Mouse (Mus musculus): Measurements from ENCODE around the gene Camk2n1.

Gene Camk2n1

GRCm38 (mm10) chr4:138464667-138465353 is 10.7 kb downstream of the Camk2n1 start:
- DNase-seq (ENCODE audit: low spot score in 2 of 2), result no peak

- no peak for DNase-seq (ENCODE audit: low spot score in 2 of 2)
Measured at GRCm38 (mm10) chr4:138465446-138465845, 11.3 kb downstream of the Camk2n1 start.

DNA sequence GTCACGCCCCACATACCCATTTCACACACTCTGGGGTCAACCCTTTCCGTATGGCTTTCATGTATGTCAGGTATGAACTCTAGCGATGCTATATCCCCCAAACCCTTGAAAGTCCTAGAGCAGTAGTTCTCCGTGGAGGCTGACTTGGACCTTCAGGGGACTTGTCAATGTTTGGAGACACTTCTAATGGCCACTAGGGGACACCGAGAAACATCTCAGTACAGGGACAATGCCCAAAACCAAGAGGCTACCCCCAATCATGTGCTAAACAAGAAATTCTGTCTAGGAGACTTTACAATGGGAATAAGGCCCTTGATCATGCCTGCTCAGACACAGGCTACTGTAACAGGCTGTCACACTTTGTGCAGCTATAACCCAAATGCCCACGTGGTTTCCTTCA is 12.6 kb downstream of the Camk2n1 start:
- no peak for DNase-seq (ENCODE audit: low spot score in 2 of 2)

- no peak for DNase-seq (ENCODE audit: low spot score in 2 of 2)
Measured at GRCm38 (mm10) chr4:138467451-138467850, 13.3 kb downstream of the Camk2n1 start.

DNA sequence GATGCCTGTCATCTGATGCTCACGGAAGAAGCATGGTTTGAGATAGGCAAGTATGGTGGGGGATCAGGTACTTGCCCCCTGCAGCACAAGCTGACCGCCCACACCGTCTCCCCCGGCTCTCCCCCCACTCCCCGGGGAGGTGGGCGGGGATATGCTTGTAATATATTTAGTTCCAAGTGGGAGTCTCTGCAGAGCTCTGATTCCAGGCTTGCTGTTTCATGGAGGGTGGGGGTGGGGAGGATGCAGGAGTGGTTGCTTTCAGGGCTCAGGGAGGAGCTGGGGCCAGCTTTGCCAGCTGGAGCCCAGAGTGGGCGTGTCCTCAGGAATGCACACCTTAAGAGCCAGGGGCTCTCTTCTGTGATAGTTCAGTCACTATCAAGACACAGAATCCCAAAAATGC is 15.0 kb downstream of the Camk2n1 start:
- DNase-seq (ENCODE audit: low spot score in 2 of 2), result peak in 1 of 2 experiments; percentile 62

- no peak for DNase-seq (ENCODE audit: low spot score in 2 of 2)
Measured at GRCm38 (mm10) chr4:138471241-138471640, 17.1 kb downstream of the Camk2n1 start.

GRCm38 (mm10) chr4:138479595-138479994 is 25.5 kb downstream of the Camk2n1 start:
- DNase-seq (ENCODE audit: low spot score in 2 of 2), result peak; percentile 85 to 86

GRCm38 (mm10) chr4:138480962-138481361 is 26.8 kb downstream of the Camk2n1 start:
- no peak for DNase-seq (ENCODE audit: low spot score in 2 of 2)

DNA sequence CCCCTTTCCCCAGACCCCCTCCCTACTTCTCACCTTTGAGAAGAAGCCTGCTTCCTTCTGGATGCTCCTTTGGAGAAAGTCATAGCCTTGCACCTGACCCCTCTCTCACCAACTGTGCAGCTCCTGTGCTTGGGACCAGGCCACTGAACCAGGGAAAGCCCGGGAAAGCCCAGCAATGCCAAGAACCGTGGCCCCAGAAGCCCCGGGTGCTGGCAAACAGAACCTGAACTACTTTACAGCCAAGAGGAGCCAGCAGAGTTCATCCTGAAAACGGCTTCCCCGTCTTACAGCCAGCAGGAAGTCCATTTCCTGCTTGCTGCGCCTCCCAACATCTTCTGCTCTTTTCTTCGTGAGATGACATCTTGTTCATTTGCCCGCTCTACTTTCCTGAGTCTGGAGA is 28.6 kb downstream of the Camk2n1 start:
- no peak for DNase-seq (ENCODE audit: low spot score in 2 of 2)

GRCm38 (mm10) chr4:138488241-138488640 is 34.1 kb downstream of the Camk2n1 start:
- no peak for DNase-seq (ENCODE audit: low spot score in 2 of 2)

- no peak for DNase-seq (ENCODE audit: low spot score in 2 of 2)
Measured at GRCm38 (mm10) chr4:138491088-138491487, 37.0 kb downstream of the Camk2n1 start.

DNA sequence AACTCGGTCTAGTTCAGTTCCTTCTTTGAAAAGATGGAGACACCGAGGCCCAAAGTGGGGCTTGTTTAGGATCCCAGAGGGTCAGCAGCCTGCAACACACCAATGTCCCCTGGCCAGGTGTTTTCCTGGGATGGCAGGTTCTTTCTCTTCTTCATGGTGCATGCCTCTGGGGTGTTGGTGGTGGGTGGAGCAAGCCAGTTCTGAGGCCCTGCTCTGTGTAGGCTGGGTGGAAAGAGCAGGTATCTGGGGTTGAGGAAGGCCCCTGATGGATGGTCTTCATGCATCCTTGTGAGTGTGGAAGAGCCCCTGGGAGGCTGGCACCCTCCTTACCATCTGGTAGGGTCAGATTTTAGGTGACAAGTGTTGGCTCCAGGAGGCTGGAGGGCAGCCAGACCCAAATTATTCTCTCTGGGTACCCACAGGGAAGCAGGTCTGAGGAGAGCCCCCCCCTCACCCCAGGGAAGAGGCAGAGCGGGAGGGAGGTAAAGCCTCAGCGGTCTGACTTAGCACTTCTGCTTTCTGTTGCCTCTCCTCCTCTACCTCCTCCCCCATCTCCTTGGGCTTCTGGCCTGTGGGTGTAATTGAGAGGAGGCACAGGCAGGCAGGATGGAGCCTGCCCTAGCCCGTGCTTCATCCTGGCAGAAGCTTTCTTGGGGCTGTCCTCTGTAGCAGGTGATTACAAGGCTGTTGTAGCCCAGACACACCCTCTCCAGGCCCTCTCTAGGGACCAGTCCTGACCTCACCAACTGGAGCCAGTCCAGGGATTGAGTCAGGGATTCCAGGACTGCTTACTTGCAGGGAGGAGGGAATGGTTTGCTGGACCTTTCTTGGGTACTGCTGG is 39.3 kb downstream of the Camk2n1 start:
- no peak for DNase-seq (ENCODE audit: low spot score in 2 of 2)

DNA sequence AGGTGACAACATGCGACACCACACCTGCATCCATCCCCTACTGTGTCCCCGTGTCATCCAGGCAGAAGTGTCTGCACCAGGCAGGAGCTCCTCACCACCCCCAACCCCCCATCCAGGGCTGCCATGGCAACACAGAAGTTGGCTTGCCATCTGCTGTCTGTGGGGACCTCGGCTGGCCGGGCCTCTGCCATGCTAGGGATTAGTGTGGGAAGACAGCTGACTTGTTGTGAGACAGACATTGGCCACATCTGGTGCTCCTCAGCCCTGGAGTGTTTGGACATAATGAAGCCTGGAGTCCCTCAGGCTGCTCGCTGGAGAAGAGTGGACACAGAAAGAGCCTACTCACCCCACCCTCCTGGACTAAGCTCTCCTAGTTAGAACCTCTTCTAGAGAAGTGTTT is 40.8 kb downstream of the Camk2n1 start:
- no peak for DNase-seq (ENCODE audit: low spot score in 2 of 2)

- no peak for DNase-seq (ENCODE audit: low spot score in 2 of 2)
Measured at GRCm38 (mm10) chr4:138495775-138496174, 41.7 kb downstream of the Camk2n1 start.

DNA sequence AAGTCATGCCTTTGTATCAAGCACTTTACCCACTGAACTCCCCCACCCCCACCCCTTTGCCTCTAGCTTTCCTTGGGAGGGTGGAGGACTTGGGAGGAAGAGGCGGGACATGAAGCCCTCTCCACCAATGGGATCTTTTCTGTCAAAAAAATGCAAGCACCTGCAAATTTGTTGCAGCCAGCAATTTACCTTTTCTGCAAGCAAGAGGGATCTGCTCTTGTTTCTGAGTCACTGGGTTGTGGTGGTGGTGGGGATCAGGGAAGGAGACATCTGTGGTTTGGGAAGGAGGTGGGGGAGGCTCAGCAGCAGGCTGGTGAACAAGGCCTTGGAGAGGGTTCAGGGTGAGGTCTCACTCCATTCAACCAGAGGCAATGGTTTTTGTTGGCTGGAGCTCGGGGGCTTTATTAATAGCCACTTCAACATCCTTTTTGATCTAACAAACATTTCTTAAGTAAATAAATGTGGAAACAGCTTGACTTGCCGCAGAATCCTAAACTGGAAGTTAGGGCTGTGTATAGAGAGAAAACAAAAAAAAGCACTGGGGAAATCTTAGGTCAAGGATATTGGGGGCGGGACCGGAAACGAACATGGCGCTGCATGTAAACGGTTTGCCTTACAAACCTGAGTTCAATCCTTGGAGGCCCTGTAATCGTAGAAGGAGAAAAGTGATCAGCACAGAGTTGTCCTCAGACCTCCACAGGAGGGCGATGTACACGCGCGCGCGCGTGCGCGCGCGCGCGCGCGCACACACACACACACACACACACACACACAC is 42.8 kb downstream of the Camk2n1 start:
- no peak for DNase-seq (ENCODE audit: low spot score in 2 of 2)

DNA sequence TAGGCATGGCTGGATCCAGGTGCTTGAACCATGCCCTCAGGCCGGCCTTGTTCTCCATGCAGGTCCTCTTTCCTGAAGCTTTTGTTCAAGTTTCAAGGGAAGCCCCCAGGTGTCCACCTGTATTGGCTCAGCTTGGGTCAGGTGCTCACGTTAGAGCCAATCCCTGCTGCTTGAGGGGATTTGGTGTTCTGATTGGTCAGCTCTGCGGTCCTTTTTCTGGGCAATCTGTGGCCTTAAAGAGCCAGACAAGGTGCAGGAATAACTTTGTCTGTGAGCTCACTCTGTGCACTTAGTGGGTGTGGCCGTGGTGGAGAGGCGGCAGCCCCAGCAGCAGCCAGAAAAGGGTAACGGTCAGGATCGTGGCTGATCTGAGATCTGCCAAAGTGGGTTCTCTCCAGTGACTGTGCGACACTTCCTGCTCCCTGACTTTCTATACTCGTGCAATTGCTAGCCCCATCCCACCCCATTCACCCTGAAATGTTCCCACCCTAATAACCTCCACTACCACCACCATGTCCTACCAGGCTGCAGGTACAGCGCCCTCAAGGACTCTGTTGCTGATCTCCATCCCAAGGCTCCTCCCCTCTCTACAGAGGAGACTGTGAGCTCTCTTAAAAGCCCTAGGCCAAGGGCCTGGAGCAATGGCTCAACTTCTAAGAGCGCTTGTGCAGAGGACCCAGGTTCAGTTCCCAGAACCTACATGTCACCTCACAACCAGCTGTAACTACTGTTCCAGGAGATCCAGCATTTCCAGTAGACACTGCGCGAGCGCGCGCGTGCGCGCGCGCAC is 45.9 kb downstream of the Camk2n1 start:
- DNase-seq (ENCODE audit: low spot score in 2 of 2), result no peak

- DNase-seq (ENCODE audit: low spot score in 2 of 2), result no peak
Measured at GRCm38 (mm10) chr4:138501048-138501447, 46.9 kb downstream of the Camk2n1 start.

- DNase-seq (ENCODE audit: low spot score in 2 of 2), result peak; percentile 87 to 92
Measured at GRCm38 (mm10) chr4:138504632-138505101, 50.6 kb downstream of the Camk2n1 start.

GRCm38 (mm10) chr4:138505171-138505870 is 51.2 kb downstream of the Camk2n1 start:
- no peak for DNase-seq (ENCODE audit: low spot score in 2 of 2)

GRCm38 (mm10) chr4:138507903-138508302 is 53.8 kb downstream of the Camk2n1 start:
- DNase-seq (ENCODE audit: low spot score in 2 of 2), result no peak
